Mouse (Mus musculus): ENCODE measurements around the gene Harbi1. TPM values are rescaled to one million over a fixed set of nuclear protein-coding genes. Genes with fewer than 3 reads are reported as not detected.

Gene Harbi1
- polyA plus RNA-seq, 1 experiment from 2014 or later, result 11.8 TPM

DNA sequence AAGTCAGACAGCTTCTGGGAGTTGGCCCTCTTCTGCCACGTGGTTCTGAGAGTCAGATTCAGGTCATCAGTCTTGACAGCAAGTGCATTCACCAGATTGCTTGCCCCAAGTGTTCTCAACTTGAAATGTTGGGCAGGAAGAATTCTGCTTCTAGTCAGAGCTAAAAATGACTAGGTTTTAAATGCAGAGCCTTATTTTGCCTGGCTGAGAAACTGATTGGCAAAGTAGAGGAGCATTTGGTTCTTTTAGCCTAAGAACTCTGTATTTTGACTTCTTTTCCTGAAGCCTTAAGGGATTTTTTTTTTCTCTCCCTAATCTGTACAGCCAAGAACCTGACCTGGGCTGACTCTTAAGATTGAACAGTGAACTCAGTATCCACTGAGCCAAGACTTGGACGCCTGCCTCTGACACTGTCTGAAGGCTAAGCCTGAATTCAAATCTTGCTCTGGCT lies 39.2 kb downstream of the Harbi1 start:
- Histone ChIP-seq H3K36me3 (no peaks in the 10 kb centered on the region), H3K4me3 (no peak overlapping the region), H3K4me2 (no peak overlapping the region), H3K27ac (replicated peaks) (peak overlapping the region; percentile 39), H3K9me3 (no peaks in the 10 kb centered on the region), H3K27me3 (replicated peaks) (no peaks in the 10 kb centered on the region), H3K4me1 (peaks cover 26% of the 10 kb centered on the region), H3K9ac (no peak overlapping the region)
- 48% methylated on average over 2 of the region's 2 CpGs for WGBS
- no peak for ATAC-seq (ENCODE audit: extremely low read depth, insufficient number of reproducible peaks, low FRiP score, low TSS enrichment)

Other genes starting within 250 kb of the Harbi1 start
- gene Ckap5, start 184.1 kb upstream of the Harbi1 start, polyA plus RNA-seq (2015; fragmentation: Nextera tagmentation; extraction: Ambion mirVana), result 63.1 and 66.1 TPM in 2 replicates
- gene F2, start 74.4 kb upstream of the Harbi1 start, polyA plus RNA-seq (2015; fragmentation: Nextera tagmentation; extraction: Ambion mirVana), result 0.72 and 4.8 TPM in 2 replicates
- 6.9 and 7.0 TPM in 2 replicates for gene Zfp408, start 61.1 kb upstream of the Harbi1 start, polyA plus RNA-seq (2015; fragmentation: Nextera tagmentation; extraction: Ambion mirVana)
- 136 and 145 TPM in 2 replicates for gene Arhgap1, start 61.0 kb upstream of the Harbi1 start, polyA plus RNA-seq (2015; fragmentation: Nextera tagmentation; extraction: Ambion mirVana)
- 18.7 and 20.6 TPM in 2 replicates for gene Atg13, start 276 bp upstream of the Harbi1 start, polyA plus RNA-seq (2015; fragmentation: Nextera tagmentation; extraction: Ambion mirVana)
- 9.8 and 10.4 TPM in 2 replicates for gene Ambra1, start 19.3 kb downstream of the Harbi1 start, polyA plus RNA-seq (2015; fragmentation: Nextera tagmentation; extraction: Ambion mirVana)
- gene Chrm4, start 216.4 kb downstream of the Harbi1 start, polyA plus RNA-seq (2015; fragmentation: Nextera tagmentation; extraction: Ambion mirVana), result not detected in 2 replicates
- 603 and 654 TPM in 2 replicates for gene Mdk, start 221.4 kb downstream of the Harbi1 start, polyA plus RNA-seq (2015; fragmentation: Nextera tagmentation; extraction: Ambion mirVana)
- 1.6 and 2.2 TPM in 2 replicates for gene Gm9821, start 234.9 kb downstream of the Harbi1 start, polyA plus RNA-seq (2015; fragmentation: Nextera tagmentation; extraction: Ambion mirVana)

Data from heart, embryonic 13.5 days (tissue).